Mouse (Mus musculus) layer of hippocampus, adult 18-20 months (tissue): ENCODE results near the gene Smok2a. TPM values are rescaled to one million over a fixed set of nuclear protein-coding genes. Genes with fewer than 3 reads are reported as not detected.
"Not testable (repeated sequence)": the region's sequence is repeated elsewhere in the genome, so short reads cannot be mapped to it uniquely, and the experiment has no call there.

Source experiments
- DNase-seq, 2 experiments: peaks; one replicate each; pipeline ENCODE4 v3.0.0; 2022; ENCODE audit warnings: low spot score in 2 of 2
- long read RNA-seq: library from polyadenylated mRNA; stranded (forward); transcript quantifications from one replicate; pipeline ENCODE4 v2.0.0, GENCODE M21; 2021
- total RNA-seq, 2 experiments: library from RNA; stranded (reverse); gene quantifications; 2 replicates each; pipeline ENCODE4 v1.2.3; 2021

The Smok2a gene
- not detected for total RNA-seq
- long read RNA-seq = 0 reads

- no peak for DNase-seq
These were observed at the start of gene Smok2a for GRCm38 (mm10) chr17:13220888-13221287. Gene Smok2a (plus strand): TSS chr17:13221188.

- DNase-seq = not testable (repeated sequence)
These were observed 47.4 kb upstream of the Smok2a start for GRCm38 (mm10) chr17:13173578-13173977.

DNA sequence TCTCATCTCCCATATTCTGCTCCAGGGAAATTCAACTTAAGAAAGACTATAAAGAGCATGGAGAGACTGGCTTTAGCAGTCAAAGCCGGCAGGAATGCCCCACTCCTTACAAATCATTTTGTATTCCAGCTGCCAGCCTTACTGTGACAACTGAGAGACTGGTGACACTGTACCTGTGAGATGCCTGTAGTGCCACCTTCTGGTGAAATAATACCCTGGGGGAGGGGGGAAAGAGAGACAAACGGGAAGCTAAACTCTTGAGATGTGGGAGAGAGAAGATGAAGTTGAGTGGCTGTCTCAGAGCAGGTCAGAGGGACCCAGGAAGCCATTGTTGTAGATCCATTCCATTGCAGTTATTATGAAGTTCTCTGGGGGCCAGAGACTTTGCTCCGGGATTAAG, 47.0 kb upstream of the Smok2a start:
- not testable (repeated sequence) for DNase-seq

DNA sequence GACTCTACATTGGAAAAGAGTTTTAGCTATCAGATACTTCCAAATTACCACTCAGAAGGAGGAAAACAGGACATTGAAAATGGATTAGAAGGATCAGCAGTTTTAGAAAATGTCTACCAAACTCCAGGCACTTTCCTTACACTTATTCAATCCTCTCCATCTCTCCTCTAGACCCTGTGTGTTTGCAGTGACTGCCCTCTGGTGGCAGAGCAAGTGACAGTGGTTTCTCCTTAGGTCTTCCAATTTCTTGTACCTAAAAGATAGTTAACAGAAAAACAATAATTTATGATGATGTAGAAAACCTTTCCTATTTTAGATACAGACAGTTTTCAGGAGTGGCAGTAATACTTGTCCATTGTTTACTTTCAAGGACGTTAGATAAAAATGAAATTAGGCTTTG, 45.4 kb upstream of the Smok2a start:
- DNase-seq = not testable (repeated sequence)

DNA sequence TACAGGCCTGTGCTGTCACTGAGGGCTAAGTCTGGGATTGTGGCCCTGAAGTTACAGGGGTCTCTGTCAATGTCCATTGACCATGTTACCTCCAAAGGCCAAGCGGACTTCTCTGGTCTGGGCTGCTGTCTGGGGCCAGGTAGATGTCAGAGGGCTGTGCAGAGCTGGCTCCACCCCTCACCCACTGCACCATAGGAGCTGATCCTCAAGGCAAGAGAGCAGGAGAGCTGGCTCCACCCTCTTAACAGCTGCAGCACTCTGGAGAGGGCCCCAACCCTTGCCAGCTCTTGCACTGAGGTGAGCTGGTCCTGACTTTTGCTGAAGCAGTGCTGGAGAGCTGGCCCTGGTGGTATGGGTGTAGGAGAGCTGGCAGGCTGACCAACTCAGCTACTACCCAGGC, 43.2 kb upstream of the Smok2a start:
- DNase-seq = not testable (repeated sequence)

- DNase-seq = not testable (repeated sequence)
These were observed 42.0 kb upstream of the Smok2a start for GRCm38 (mm10) chr17:13179021-13179420.

DNA sequence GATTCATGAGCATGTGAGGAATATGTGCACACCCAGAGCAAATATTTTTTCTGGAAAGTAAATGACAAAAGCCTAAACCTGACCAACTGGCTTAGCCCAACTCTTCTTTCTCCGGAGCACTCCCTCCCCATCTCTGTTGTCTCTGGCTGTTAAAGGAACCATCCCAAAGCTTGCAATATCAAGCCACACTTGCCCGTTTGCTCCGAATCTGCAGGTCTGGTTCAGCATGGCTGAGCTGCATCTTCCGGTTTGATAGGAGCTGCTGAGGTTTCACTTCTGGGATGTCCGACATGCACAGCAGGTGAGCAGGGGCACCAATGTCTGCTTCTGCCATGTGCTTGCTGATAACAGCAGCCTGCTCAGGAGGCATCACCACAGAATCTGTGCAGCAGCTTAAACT, 40.5 kb upstream of the Smok2a start:
- not testable (repeated sequence) for DNase-seq

DNA sequence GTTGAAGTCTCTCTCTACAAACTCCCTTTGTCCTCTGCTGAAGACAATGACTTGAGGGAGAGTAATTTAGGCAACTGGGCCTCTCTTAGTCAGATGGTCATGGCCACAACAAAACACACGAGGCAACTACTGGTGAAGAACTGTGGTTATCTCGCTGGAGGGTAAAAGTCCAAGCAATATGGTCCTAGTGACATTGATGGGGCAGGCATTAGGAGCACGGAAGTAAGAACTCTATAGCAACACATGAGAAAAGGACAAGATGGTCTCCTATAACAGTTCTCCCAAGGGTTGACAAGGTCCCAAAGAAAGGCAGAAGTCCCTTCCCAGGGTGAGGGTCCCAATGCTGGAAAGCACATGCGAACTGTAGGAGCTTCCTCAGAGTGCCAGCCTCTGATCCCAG, 38.3 kb upstream of the Smok2a start:
- DNase-seq = not testable (repeated sequence)

- DNase-seq = peak; percentile 60 to 86
These were observed 36.5 kb upstream of the Smok2a start for GRCm38 (mm10) chr17:13184514-13184913.

GRCm38 (mm10) chr17:13186541-13186940, 34.4 kb upstream of the Smok2a start:
- not testable (repeated sequence) for DNase-seq

- DNase-seq = peak; percentile 50 to 74
These were observed 33.4 kb upstream of the Smok2a start for GRCm38 (mm10) chr17:13187621-13188020.

DNA sequence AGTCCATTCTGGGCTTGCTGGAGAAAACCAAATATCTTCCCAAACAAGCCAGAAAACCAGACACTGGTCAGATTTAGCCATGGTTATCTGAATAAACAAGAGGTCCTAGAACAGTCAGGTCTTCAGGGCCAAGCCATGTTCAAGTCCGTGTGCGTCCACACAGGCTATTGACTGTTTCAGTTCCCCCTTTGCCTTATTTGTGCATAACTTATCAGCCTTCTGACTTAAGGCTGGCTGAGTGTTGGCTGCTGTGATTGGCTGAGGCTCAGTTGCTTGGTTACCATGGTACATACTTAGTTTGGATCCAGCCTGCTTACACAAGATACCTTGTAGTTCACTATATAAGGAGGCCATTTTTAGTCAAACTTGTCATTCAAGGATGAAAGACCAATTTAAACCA, 32.1 kb upstream of the Smok2a start:
- not testable (repeated sequence) for DNase-seq

DNA sequence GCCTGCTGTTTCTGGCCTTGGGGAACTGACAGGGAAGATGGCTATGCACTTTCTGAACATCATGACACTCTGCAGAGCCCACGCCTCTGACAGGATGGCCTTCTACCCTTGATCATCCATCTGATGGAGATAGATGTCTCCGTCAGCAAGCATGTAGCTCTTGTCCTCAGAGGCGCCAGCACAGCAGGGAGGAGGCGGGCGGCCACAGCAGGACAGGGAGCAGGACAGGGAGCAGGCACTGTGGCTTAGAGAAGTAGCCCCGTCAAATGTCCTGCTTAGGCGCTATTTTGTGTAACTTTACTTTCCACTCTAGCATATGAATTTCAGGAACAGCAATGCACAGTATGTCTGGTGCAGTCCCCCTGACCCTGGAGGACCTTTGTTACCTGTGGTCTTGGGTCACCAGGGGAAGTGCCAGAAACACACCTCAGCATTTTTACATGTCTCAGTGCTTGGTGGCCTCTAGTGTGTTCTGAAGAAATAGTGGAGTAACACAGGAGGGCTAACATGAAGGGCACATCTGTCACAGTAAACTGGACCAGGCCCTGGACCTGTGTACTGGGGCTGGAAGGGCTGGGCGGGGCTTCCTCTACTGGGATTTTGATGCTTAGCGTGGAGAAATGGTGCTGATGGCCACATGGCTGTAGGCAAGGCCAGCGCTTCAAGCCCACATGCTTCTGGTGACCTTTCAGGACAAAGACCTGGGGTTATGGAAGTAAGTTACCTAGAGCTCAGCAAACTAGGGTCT, 30.0 kb upstream of the Smok2a start:
- DNase-seq = not testable (repeated sequence)

DNA sequence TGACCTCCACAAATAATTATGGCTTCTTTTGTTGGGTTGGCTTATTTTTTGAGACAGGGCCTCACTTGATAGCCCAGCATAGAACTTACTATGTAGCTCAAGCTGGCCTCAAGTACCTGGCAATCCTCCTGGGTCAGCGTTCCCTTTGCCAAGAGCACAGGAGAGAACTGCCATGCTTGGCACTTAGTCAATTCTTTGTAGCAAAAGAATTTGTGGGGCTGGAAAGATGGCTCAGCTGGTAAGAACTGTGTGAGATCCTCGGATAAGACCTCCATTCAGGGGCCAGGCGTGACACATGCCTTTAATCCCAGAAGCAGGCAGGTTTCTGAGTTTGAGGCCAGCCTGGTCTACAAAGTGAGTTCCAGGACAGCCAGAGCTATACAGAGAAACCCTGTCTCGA, 24.5 kb upstream of the Smok2a start:
- DNase-seq = not testable (repeated sequence)

DNA sequence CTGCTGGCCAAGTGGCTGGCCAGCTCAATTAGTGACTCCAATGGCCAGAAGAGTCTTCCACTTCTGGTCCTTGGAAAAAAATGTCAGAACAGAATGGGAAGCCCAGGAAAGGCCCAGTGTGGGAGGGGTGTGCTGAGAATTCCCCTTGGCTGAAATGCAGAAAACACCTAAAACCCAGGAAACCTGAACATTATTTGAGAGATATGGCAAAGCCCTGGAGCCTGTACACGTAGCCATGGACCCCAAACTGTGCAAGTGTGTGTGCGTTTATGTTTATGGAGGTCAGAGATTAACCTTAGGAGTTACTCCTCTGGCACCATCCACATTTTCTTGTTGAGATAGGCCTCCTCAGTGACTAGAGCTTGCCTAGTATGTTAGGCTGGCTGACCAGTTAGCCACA, 22.2 kb upstream of the Smok2a start:
- not testable (repeated sequence) for DNase-seq

DNA sequence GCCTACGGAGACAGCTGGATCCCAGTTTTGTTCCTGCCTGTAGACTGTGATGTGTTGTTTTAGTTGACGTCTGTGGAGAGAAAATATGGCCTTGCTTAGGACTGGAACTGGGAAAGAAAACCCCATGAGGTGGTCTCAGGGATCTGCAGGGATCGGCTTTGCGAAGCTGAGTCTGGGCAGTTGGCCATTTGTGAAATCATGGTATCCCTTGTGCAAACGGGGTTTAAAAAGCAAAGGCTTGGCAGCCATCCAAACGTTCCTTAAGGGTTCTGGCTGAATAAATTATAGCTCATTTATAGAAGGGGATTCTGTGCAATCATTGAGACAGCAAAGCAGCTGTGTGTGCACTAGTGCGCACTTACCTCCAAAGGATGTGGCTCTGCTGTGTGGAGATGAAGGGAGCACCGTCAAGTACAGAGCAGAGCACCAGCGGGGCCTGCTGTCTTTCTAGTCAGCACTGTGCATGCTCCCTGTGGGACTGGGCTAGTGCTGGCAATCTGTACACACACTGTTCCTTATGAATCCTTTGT, 21.0 kb upstream of the Smok2a start:
- not testable (repeated sequence) for DNase-seq

- not testable (repeated sequence) for DNase-seq
These were observed 19.4 kb upstream of the Smok2a start for GRCm38 (mm10) chr17:13201551-13201950.

GRCm38 (mm10) chr17:13202453-13203107, 18.4 kb upstream of the Smok2a start:
- DNase-seq = not testable (repeated sequence)

DNA sequence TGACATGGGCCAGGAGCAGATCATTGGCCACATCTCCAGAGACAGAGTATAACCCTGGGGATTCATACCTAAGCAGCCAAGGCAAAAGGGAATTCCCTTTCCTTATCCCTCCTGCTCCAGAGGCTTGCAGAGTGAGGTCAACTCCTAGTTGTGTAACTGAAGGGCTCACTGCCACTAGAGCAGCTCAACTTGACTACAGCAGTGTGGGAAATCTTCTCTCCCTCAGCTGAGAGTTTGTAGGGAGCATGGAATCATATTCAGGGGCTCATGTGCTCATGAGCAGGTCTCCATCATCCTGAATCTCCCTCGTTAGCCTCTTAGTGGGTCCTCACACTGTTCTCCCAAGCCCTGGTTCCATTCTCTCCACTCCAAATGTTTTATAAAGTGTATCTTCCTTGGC, 15.7 kb upstream of the Smok2a start:
- not testable (repeated sequence) for DNase-seq

- no peak for DNase-seq
These were observed 14.5 kb upstream of the Smok2a start for GRCm38 (mm10) chr17:13206491-13206890.

DNA sequence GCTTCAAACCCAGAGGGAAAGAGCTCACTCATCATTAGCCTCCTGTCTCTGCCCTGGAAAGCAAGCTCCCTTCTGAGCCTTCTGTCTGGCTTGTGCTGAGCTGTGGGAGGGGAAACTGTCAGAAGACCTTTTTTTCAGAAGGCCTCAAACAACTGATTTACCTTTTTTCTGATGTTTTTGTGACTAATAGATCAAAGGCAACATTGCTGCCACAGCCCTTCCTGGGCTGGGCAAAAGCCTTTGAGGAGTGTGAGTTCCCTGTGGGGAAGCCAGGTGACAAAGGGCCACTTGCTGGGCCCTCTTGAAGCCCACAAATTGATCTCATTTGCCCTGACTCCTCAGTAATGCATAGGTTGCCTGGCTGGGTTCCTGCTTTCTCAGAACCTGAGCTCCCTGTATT, 12.5 kb upstream of the Smok2a start:
- not testable (repeated sequence) for DNase-seq

DNA sequence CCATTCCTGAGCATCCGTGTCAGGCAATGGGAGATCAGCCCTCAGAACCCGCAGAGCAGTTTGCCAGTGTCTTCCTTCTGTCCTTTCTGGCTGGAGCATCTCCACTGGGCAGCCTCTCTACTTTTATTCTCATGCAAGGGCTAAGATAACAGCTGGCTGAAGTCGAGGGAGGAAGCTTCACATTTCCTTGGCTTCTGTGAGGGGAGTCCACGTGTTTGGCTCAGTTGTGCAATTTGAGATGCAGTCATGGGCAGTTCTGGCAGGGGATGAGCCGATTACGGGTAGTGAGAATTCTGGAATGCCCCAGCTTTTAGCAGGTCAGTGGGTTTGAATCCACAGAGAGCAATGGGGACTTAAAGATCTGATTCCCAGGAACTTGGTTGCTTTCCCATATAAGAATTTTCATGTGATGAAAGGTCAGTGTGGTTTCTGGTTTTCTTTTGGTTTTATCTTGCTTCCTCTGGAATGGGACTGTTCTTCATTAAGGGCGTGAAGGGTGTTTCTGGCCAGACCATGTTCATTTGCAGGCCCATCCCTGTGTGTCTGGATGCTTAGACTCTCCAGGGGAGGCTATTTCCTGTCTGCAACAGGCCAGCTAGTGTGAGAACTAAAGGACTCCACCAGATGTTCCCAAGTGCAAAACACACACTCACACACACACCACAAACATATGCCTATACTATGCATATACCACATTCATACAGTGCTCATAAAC, 8.7 kb upstream of the Smok2a start:
- DNase-seq = no peak
